Mouse (Mus musculus) ES-E14 (cell line): ENCODE measurements around the gene Gm17087. TPM values are rescaled to one million over a fixed set of nuclear protein-coding genes. Genes with fewer than 3 reads are reported as not detected.
A peak's percentile ranks its signal among the peaks of the same experiment; 100 is the strongest.

ENCODE experiments used
- DNase-seq: peaks from one replicate; pipeline ENCODE4 v3.0.0-alpha.2; 2013; ENCODE audit warnings: low read depth, low spot score
- H3K27ac ChIP-seq: 2 replicates; pipeline ENCODE4 v1.5.1; 2012; ENCODE audit warnings: low read depth, mild to moderate bottlenecking, low read length, moderate library complexity, mixed read lengths; ENCODE audit not compliant: poor library complexity, insufficient read depth, severe bottlenecking
- H3K36me3 ChIP-seq: 2 replicates; pipeline ENCODE4 v1.6.1; 2012; ENCODE audit warnings: mild to moderate bottlenecking, low read length, moderate library complexity, mixed read lengths; ENCODE audit not compliant: control insufficient read depth, poor library complexity, insufficient read depth, severe bottlenecking
- H3K4me1 ChIP-seq, 2 experiments: fragments of 150-350 bp in 1 of 2; sonication (generic) in 1 of 2; 2 replicates each; pipeline ENCODE4 v1.6.1; 2012; ENCODE audit warnings: low read length in 2 of 2, mild to moderate bottlenecking in 1 of 2, mixed read lengths in 1 of 2; ENCODE audit not compliant: control insufficient read depth in 2 of 2, insufficient read depth in 2 of 2, poor library complexity in 1 of 2
- H3K4me3 ChIP-seq, 2 experiments: fragments of 150-350 bp in 1 of 2; sonication (generic) in 1 of 2; 2 replicates each; pipeline ENCODE4 v1.5.1; 2012; ENCODE audit warnings: low read length in 2 of 2, low read depth in 1 of 2, mild to moderate bottlenecking in 1 of 2, mixed read lengths in 1 of 2; ENCODE audit not compliant: insufficient read depth in 1 of 2, poor library complexity in 1 of 2, severe bottlenecking in 1 of 2
- H3K9ac ChIP-seq: 2 replicates; pipeline ENCODE4 v1.6.1; 2012; ENCODE audit warnings: low read depth, mild to moderate bottlenecking, low read length, mixed read lengths; ENCODE audit not compliant: poor library complexity, insufficient read depth, severe bottlenecking
- H3K9me3 ChIP-seq: fragments of 150-350 bp; sonication (generic); 2 replicates; pipeline ENCODE4 v1.6.1; 2012; ENCODE audit warnings: low read depth, mild to moderate bottlenecking, low read length; ENCODE audit not compliant: control insufficient read depth, insufficient read depth
- CHD2 ChIP-seq: IDR thresholded peaks from 2 replicates; pipeline ENCODE4 v1.6.1; 2014; ENCODE audit warnings: mild to moderate bottlenecking, low read depth, low read length, inconsistent platforms
- HCFC1 ChIP-seq: IDR thresholded peaks from 2 replicates; pipeline ENCODE4 v1.6.1; 2012; ENCODE audit warnings: low read length, inconsistent platforms, borderline replicate concordance; ENCODE audit not compliant: insufficient read depth
- MAFK ChIP-seq: IDR thresholded peaks from 2 replicates; pipeline ENCODE4 v1.6.1; 2014; ENCODE audit warnings: mild to moderate bottlenecking, low read depth, low read length, inconsistent platforms; ENCODE audit not compliant: insufficient read depth
- ZC3H11A ChIP-seq: IDR thresholded peaks from 2 replicates; pipeline ENCODE4 v1.6.1; 2012; ENCODE audit warnings: low read depth, mild to moderate bottlenecking, inconsistent platforms, low read length, borderline replicate concordance
- ZNF384 ChIP-seq: IDR thresholded peaks from 2 replicates; pipeline ENCODE4 v1.6.1; 2012; ENCODE audit warnings: low read depth, low read length, inconsistent platforms
- in situ Hi-C, 2 experiments: fragments of 600-800 bp; cut with MboI; formaldehyde crosslinking; loops; one replicate each; pipeline ENCODE4 v1.15.1; 2025; ENCODE audit warnings: low sequenced_read_pairs in 2 of 2, inconsistent platforms in 1 of 2; ENCODE audit not compliant: unreplicated experiment in 2 of 2
- total RNA-seq: library from RNA; depleted of rRNA; stranded (reverse); fragments of 300-350 nt; gene quantifications from 2 replicates; pipeline ENCODE4 v1.2.3, GENCODE M21; 2012

Gm17087 gene
- total RNA-seq, 1 experiment = not detected

DNA sequence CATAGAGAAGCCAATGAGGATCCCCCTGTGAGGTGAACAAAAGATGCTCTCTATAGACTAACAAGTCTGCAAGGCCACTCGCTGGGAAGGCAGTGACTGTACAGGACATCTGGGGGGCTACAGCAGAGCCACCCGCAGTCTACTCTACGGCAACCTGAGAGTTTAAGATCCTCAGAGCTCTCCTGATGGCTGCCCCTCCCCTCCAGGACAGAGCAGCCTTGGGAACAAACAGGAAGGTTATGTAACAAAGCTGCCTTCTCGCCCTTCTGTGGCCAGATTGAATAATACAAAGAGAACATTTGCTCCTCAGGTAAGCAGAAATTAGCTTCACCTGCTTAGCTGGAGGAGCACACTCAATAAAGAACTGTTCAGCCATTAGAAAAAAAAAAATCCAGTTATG is 34.1 kb downstream of the Gm17087 start:
- H3K4me3 ChIP-seq = no peak overlapping the region
- in situ Hi-C loops = no loop called here
- no peaks in the 10 kb centered on the region for H3K9me3 ChIP-seq
- no peaks in the 10 kb centered on the region for H3K4me1 ChIP-seq
- TF ChIP-seq CHD2 = no peak
- no peak for TF ChIP-seq ZC3H11A
- TF ChIP-seq ZNF384 = no peak
- no peak for TF ChIP-seq HCFC1
- TF ChIP-seq MAFK = no peak
- H3K9ac ChIP-seq = no peak overlapping the region
- no peak for DNase-seq
- no peaks in the 10 kb centered on the region for H3K36me3 ChIP-seq
- no peak overlapping the region for H3K27ac ChIP-seq

DNA sequence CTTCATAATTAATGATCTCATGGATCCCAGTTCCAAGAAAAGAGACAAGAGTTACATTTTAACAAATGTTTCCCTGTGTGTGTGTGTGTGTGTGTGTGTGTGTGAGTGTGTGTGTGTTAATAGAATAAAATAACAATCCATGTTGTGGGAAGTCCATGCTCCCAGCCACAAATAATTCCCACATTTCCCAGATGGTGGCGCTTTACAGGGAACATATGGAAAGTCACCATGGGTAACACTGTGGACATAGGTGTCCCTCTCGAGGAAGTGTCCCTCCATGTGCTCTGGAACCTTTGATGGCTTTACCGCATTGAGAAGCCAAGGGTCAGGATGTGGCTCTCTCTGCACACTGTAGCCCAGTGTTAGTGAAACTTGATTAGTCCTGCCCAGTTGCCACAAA is 38.1 kb downstream of the Gm17087 start:
- in situ Hi-C loops = no loop called here
- no peak overlapping the region for H3K9ac ChIP-seq

DNA sequence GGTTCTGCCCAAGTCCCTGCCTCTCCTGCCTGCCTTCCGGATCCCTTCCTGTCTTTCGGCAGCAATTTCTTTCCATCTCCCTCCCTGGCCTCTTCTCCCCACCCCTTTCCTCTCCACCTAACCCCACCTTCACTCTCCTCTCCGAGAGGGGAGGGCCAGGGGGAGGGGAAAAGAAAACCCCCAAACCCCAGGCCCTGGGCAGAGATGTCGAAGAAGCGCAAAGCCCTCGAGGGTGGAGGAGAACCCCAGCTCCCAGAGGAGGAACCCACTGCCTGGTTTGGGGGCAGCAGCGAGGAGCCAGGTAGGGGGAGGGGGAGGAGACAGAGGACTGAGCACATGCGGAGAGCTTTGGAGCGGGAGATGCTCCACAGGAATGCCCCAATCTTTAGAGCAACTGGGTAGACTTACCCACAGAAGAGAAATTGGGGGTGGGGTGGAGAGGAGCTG is 39.9 kb downstream of the Gm17087 start:
- H3K36me3 ChIP-seq = no peaks in the 10 kb centered on the region
- in situ Hi-C loops = no loop called here
- H3K4me1 ChIP-seq = peaks cover 0 to 13% of the 10 kb centered on the region in 2 experiments; a peak in 2 of 4 replicates
- no peak overlapping the region for H3K27ac ChIP-seq
- TF ChIP-seq CHD2 (no peak), ZNF384 (no peak), MAFK (no peak), HCFC1 (no peak)
- no peak overlapping the region for H3K9ac ChIP-seq
- H3K4me3 ChIP-seq = no peak overlapping the region
- H3K9me3 ChIP-seq = no peaks in the 10 kb centered on the region
- DNase-seq = no peak

More for the DNA sequence above, 38.1 kb downstream of the Gm17087 start:
- Histone ChIP-seq H3K27ac (no peak overlapping the region), H3K4me3 (no peak overlapping the region), H3K4me1 (peaks cover 0 to 13% of the 10 kb centered on the region in 2 experiments; a peak in 2 of 4 replicates), H3K9me3 (no peaks in the 10 kb centered on the region), H3K36me3 (no peaks in the 10 kb centered on the region)
- DNase-seq = no peak
- TF ChIP-seq HCFC1 = no peak
- TF ChIP-seq MAFK = no peak
- no peak for TF ChIP-seq ZNF384
- TF ChIP-seq CHD2 = no peak
- no peak for TF ChIP-seq ZC3H11A

DNA sequence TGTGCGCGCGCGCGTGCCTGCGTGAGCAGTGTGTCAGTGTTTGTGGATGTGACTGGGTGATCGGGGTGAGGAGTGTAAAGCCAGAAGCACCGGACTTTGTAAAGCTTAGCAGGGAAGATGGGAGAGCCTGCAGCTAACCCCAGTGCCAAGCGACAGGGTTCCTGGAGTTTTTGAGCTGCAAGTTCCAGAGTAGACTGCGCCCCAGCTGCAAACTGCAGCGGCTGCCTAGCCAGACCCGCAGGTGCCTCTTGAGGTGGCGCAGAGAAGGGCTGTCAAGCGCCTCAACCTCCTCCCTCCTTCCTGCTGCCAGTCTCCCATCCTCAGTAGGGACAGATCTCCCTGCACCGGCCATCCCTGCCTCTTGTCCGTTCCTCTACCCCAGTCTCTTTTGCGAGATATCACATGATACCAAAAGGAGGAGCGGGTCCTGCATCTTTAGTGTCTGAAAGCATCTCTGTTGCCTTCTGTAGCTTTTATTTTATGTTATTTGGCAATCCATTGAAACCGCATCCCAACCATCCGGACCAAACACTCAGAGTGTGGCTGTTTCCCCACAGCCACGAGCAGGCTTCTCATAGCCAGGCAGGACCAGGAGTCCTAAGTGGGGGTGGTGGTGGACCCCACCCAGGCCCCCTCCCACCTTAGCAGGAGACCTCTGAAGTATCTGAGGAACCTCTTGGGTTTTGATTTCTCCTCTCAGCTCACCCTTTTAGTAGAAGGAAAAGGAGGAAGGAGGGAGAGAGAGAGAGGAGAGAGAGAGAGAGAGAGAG is 40.6 kb downstream of the Gm17087 start:
- DNase-seq = no peak
- H3K9me3 ChIP-seq = no peaks in the 10 kb centered on the region
- peaks cover 0 to 13% of the 10 kb centered on the region in 2 experiments; a peak in 2 of 4 replicates for H3K4me1 ChIP-seq
- no peak overlapping the region for H3K9ac ChIP-seq
- in situ Hi-C loops = no loop called here
- no peak overlapping the region for H3K27ac ChIP-seq
- no peaks in the 10 kb centered on the region for H3K36me3 ChIP-seq
- TF ChIP-seq ZNF384 = no peak
- TF ChIP-seq MAFK = no peak
- TF ChIP-seq HCFC1 = no peak
- no peak for TF ChIP-seq CHD2
- TF ChIP-seq ZC3H11A = no peak
- H3K4me3 ChIP-seq = peak overlapping the region; percentile 4 to 10; a peak in 2 of 4 replicates
